Mouse (Mus musculus) midbrain, postnatal 0 days (tissue): Measurements from ENCODE around the gene Afdn. TPM values are rescaled to one million over a fixed set of nuclear protein-coding genes. Genes with fewer than 3 reads are reported as not detected.

Experiments
- ATAC-seq: fragments of 200-750 bp; cut with Nextera tagmentation; 2 replicates; pipeline ENCODE4 v1.8.0; 2017; ENCODE audit warnings: moderate number of reproducible peaks, mild to moderate bottlenecking, moderate TSS enrichment, moderate library complexity; ENCODE audit not compliant: low FRiP score
- DNase-seq: peaks from one replicate; pipeline ENCODE4 v3.0.0-alpha.2; 2015; ENCODE audit warnings: low spot score
- H3K27ac ChIP-seq: fragments of 300-500 bp; sonication (generic); 2 replicates; pipeline ENCODE4 v1.5.1; 2014; ENCODE audit warnings: low read depth, mild to moderate bottlenecking, low read length, mixed read lengths
- H3K27me3 ChIP-seq: fragments of 300-500 bp; sonication (generic); 2 replicates; pipeline ENCODE4 v1.6.1; 2014; ENCODE audit warnings: low read length, control low read depth, mixed read lengths; ENCODE audit not compliant: insufficient read depth
- H3K36me3 ChIP-seq: fragments of 300-500 bp; sonication (generic); 2 replicates; pipeline ENCODE4 v1.6.1; 2014; ENCODE audit warnings: low read length, control low read depth, mixed read lengths; ENCODE audit not compliant: insufficient read depth
- H3K4me1 ChIP-seq: fragments of 300-500 bp; sonication (generic); 2 replicates; pipeline ENCODE4 v1.6.1; 2014; ENCODE audit warnings: mild to moderate bottlenecking, control low read depth, antibody characterized with exemption, low read length, mixed read lengths; ENCODE audit not compliant: insufficient read depth
- H3K4me2 ChIP-seq: fragments of 300-500 bp; sonication (generic); 2 replicates; pipeline ENCODE4 v1.6.1; 2014; ENCODE audit warnings: low read depth, mild to moderate bottlenecking, low read length, mixed read lengths; ENCODE audit not compliant: poor library complexity, severe bottlenecking
- H3K4me3 ChIP-seq: fragments of 300-500 bp; sonication (generic); 2 replicates; pipeline ENCODE4 v1.5.1; 2014; ENCODE audit warnings: low read depth, mild to moderate bottlenecking, low read length, moderate library complexity
- H3K9ac ChIP-seq: fragments of 300-500 bp; sonication (generic); replicated peaks from 2 replicates; pipeline ENCODE4 v1.6.1; 2014; ENCODE audit warnings: mild to moderate bottlenecking, low read length, moderate library complexity, mixed read lengths; ENCODE audit not compliant: poor library complexity, severe bottlenecking
- H3K9me3 ChIP-seq: fragments of 300-500 bp; sonication (generic); 2 replicates; pipeline ENCODE4 v1.6.1; 2016; ENCODE audit warnings: low read length, control low read depth
- CTCF ChIP-seq: IDR thresholded peaks from 2 replicates; pipeline ENCODE4 v1.5.1; 2016; ENCODE audit warnings: antibody characterized with exemption, mild to moderate bottlenecking
- WGBS: fragments of 180-500 bp; shearing (Covaris S2); extraction: QIAGEN DNeasy Blood & Tissue Kit; methylation state at CpG from one replicate; pipeline ENCODE4 v1.1.7; 2014; 5-methylcytosine and 5-hydroxymethylcytosine counted together
- polyA plus RNA-seq: library from polyadenylated mRNA; unstranded; fragments of >200 nt; fragmentation: Nextera tagmentation; extraction: Ambion mirVana; gene quantifications from 2 replicates; pipeline ENCODE4 v1.2.1, GENCODE M21; 2015
- total RNA-seq: library from RNA; depleted of rRNA; stranded (reverse); fragments of >200 nt; gene quantifications from 2 replicates; pipeline ENCODE4 v1.2.3, GENCODE M21; 2014; rRNA removed

The Afdn gene
- total RNA-seq = 100 and 133 TPM in 2 replicates
- polyA plus RNA-seq = 109 and 138 TPM in 2 replicates

DNA sequence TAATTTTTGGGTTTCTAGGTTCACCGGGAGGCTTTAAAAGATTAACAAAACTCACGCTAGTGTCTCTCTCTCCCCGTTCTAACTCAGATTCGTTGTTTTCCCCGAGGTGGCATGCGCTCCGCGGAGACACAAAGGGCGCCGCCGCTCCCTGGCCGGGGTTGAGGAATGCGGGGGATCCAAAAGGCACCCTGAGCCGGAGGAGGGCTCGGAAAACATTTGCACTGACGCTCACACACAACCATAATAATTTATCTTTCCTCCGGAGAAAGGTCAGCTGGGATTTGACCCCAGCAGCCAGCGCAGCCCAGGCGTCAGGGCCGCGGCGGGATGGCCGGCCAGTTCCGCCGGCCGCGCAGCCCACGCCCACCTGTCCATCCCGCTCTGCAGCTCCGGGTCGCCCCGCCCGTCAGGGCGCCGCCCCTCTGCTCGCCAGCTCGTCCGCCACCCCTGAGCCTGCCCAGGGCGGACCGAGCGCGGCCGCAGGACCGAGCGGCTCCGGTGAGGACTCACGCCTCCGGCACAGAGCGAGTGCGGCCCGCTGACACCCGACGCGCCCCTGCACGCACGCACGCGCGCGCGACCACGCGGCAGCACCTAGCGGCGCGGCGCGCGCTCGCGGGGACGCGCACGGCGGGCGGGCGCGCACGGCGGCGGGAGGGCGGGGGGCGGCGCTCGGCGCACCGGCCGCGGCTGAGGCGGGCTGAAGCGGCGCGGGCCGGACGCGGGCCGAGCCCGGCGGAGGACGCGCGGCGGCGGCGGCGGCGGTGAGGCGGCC, at the start of gene Afdn:
Gene Afdn (plus strand): TSS at position 687 of the 775 bp plus-strand sequence.
- peak; percentile 90 for ATAC-seq
- no peaks in the 10 kb centered on the region for H3K27me3 ChIP-seq
- peak; percentile 89 for DNase-seq
- peak within 1 kb of the TSS; percentile 96 for H3K4me3 ChIP-seq
- peak within 1 kb of the TSS; percentile 81 for H3K4me2 ChIP-seq
- H3K9me3 ChIP-seq = no peaks in the 10 kb centered on the region
- under 1% methylated on average over 75 of the region's 108 CpGs for whole genome bisulfite sequencing
- peak within 1 kb of the TSS; percentile 98 for H3K27ac ChIP-seq
- TF ChIP-seq CTCF = no peak
- H3K36me3 ChIP-seq = no peaks in the 10 kb centered on the region
- peaks cover 8% of the 10 kb centered on the region; the same call in 1 of the 2 replicates for H3K4me1 ChIP-seq
- peak within 1 kb of the TSS; percentile 97 for H3K9ac ChIP-seq

DNA sequence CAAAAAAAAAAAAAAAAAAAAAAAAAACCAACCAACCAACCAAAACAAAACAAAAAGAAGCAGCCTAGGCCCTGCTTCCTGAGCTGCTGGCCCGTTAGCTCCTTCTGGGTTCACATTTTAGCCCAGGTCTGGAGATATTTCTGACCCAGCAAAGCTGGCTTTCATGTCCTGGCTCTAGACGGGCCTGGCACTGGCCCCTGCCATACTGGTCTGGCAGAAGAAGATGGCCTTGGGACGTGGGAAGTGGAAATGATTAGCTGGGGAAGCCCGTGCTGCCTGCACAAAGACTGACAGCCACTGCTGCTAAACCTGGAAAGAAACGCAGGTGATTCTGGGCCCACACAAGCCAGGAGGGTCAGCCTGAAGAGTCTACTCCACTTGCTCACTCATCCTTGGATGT, 49.2 kb upstream of the Afdn start:
- H3K4me2 ChIP-seq = no peak overlapping the region
- no peak for TF ChIP-seq CTCF
- DNase-seq (no peak), ATAC-seq (no peak)
- no peak overlapping the region for H3K9ac ChIP-seq
- H3K36me3 ChIP-seq = no peaks in the 10 kb centered on the region
- 85% methylated on average over 5 of the region's 5 CpGs for WGBS
- H3K4me1 ChIP-seq = no peaks in the 10 kb centered on the region
- no peaks in the 10 kb centered on the region for H3K9me3 ChIP-seq
- H3K27ac ChIP-seq = no peak overlapping the region
- H3K27me3 ChIP-seq = no peaks in the 10 kb centered on the region
- H3K4me3 ChIP-seq = no peak overlapping the region

DNA sequence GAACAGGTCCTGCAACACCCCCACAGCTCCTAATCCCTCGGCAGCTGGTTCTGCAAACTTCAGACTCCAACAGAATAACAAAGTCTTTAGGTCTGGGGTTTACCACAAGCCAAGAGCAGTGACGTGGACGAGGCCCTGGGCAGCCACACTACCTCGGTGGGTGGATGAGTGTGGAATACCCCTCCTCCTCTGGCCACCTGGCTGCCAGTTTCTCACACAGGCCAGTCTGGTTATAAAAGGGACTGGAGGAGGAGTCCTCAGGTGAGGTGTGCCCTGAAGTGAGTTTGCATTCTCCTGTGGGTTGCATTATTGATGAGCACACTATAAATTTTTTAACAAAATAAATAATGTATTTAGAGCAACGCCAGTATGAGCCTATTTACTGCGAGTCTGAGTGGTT, 48.2 kb upstream of the Afdn start:
- H3K4me2 ChIP-seq = no peak overlapping the region
- TF ChIP-seq CTCF = no peak
- H3K9me3 ChIP-seq = no peaks in the 10 kb centered on the region
- no peaks in the 10 kb centered on the region for H3K27me3 ChIP-seq
- DNase-seq = no peak
- no peak overlapping the region for H3K4me3 ChIP-seq
- WGBS = 66% methylated on average over 6 of the region's 6 CpGs
- H3K36me3 ChIP-seq = no peaks in the 10 kb centered on the region
- no peaks in the 10 kb centered on the region for H3K4me1 ChIP-seq
- no peak overlapping the region for H3K27ac ChIP-seq
- peak; percentile 63 for ATAC-seq
- no peak overlapping the region for H3K9ac ChIP-seq

DNA sequence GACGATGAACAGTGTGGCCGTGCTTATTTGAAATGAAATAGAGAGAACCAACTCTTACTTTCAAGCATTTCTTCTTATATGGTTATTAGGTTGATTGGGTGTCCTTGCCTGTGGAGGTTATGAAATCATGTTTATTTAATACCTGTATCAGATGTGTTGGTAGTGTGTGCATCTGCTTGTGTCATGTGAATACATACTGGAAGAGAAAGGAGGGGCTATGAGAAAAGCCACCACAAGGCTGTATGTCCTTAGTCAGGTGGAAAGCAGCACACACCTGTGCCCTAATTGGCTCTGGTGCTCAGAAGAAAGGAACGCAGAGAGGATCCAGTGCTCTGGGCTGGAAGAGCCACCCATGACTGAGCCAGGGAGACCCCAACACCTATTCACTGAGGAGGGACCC, 47.8 kb upstream of the Afdn start:
- no peak overlapping the region for H3K9ac ChIP-seq
- no peak for DNase-seq
- H3K36me3 ChIP-seq = no peaks in the 10 kb centered on the region
- ATAC-seq = 0 out of 2 replicates have a peak, but pooled peaks have one; percentile 12
- no peak overlapping the region for H3K27ac ChIP-seq
- WGBS = 76% methylated on average over 3 of the region's 3 CpGs
- no peak overlapping the region for H3K4me3 ChIP-seq
- no peak overlapping the region for H3K4me2 ChIP-seq
- H3K4me1 ChIP-seq = no peaks in the 10 kb centered on the region
- no peak for TF ChIP-seq CTCF
- H3K27me3 ChIP-seq = no peaks in the 10 kb centered on the region
- H3K9me3 ChIP-seq = no peaks in the 10 kb centered on the region

DNA sequence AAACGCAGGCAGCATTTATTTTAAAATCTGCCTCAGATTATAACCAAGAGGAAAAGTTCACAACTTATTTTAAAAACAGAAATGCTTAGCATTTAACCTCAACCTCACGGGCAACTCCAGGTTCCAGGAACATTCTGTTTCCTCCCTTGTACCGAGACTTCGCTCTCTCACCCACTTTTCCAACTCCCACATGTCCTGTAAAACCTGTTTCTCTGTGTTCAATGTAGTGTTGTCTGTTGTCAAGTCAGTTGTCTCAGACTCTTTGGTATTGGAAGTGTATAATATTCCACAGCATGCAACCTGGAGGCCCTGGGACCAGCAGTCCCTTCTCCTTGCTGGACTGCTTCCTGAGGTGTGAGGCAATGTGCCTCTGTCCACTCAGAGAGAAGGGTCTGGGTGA, 46.2 kb upstream of the Afdn start:
- no peak for DNase-seq
- H3K4me2 ChIP-seq = no peak overlapping the region
- H3K4me3 ChIP-seq = no peak overlapping the region
- no peaks in the 10 kb centered on the region for H3K9me3 ChIP-seq
- no peak overlapping the region for H3K9ac ChIP-seq
- WGBS = 92% methylated on average over 4 of the region's 4 CpGs
- no peak overlapping the region for H3K27ac ChIP-seq
- no peak for TF ChIP-seq CTCF
- no peaks in the 10 kb centered on the region for H3K4me1 ChIP-seq
- H3K36me3 ChIP-seq = no peaks in the 10 kb centered on the region
- no peaks in the 10 kb centered on the region for H3K27me3 ChIP-seq
- ATAC-seq = no peak

DNA sequence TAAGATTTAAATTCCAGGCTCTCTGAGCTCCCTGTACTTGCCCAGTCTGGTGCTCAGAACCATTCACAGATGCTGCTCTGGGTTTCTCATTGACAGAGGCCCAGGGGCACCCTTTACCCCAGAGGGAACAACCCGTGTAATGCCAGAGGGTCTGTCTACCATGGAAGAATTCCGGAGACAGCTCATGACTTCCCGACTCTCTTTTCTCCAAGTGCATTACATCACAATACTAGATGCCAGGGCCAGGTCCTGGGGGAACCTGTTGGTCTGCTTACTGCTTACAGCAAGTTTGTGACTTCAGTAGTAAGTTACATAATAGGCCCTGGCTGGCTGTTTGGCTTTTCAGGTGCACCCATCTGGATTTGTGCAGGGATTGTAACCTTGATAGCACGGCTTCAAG, 45.7 kb upstream of the Afdn start:
- Histone ChIP-seq H3K4me1 (no peaks in the 10 kb centered on the region), H3K9ac (no peak overlapping the region), H3K36me3 (no peaks in the 10 kb centered on the region), H3K4me3 (no peak overlapping the region), H3K27ac (no peak overlapping the region), H3K4me2 (no peak overlapping the region), H3K27me3 (no peaks in the 10 kb centered on the region), H3K9me3 (no peaks in the 10 kb centered on the region)
- WGBS = 75% methylated on average over 4 of the region's 4 CpGs
- TF ChIP-seq CTCF = no peak
- no peak for ATAC-seq
- no peak for DNase-seq
